Comparison of ENCODE assay signal across 8 mouse cellular contexts in genomic region chr1:150391931-150392637, GRCm38 (mm10). TPM values are rescaled to one million over a fixed set of nuclear protein-coding genes. Genes with fewer than 3 reads are reported as not detected.
DNase-seq lines count a peak whose midpoint lies in the region; ATAC-seq and TF ChIP-seq lines count a peak whose summit lies in the region.

No protein-coding gene starts in this region.

- WGBS in lung, embryonic 14.5 days: 19% methylated on average over 11 of the region's 11 CpGs
- WGBS in embryonic facial prominence, embryonic 13.5 days: 24% methylated on average over 11 of the region's 11 CpGs
- WGBS in hindbrain, embryonic 16.5 days: 26% methylated on average over 11 of the region's 11 CpGs
- WGBS in midbrain, embryonic 15.5 days: 26% methylated on average over 11 of the region's 11 CpGs

- H3K9me3 ChIP-seq in lung, embryonic 14.5 days (ENCODE audit: low read depth, low read length): no peaks in the 10 kb centered on the region
- no peaks in the 10 kb centered on the region for H3K9me3 ChIP-seq in embryonic facial prominence, embryonic 13.5 days
- no peaks in the 10 kb centered on the region for H3K9me3 ChIP-seq in hindbrain, embryonic 16.5 days (ENCODE audit: control insufficient read depth, low read length)
- no peaks in the 10 kb centered on the region for H3K9me3 ChIP-seq in midbrain, embryonic 15.5 days

- H3K4me3 ChIP-seq in lung, embryonic 14.5 days (ENCODE audit: low read depth, low read length): peak overlapping the region; percentile 83
- H3K4me3 ChIP-seq in embryonic facial prominence, embryonic 13.5 days: peak overlapping the region; percentile 81
- peak overlapping the region; percentile 80 for H3K4me3 ChIP-seq in hindbrain, embryonic 16.5 days (ENCODE audit: low read length)
- peak overlapping the region; percentile 90 for H3K4me3 ChIP-seq in midbrain, embryonic 15.5 days

- peaks cover 35% of the 10 kb centered on the region for H3K36me3 ChIP-seq in lung, embryonic 14.5 days (ENCODE audit: insufficient read depth)
- peaks cover 39% of the 10 kb centered on the region for H3K36me3 ChIP-seq in embryonic facial prominence, embryonic 13.5 days
- H3K36me3 ChIP-seq in hindbrain, embryonic 16.5 days (ENCODE audit: control insufficient read depth, insufficient read depth, low read length): peaks cover 14% of the 10 kb centered on the region
- H3K36me3 ChIP-seq in midbrain, embryonic 15.5 days (replicated peaks): peaks cover 19% of the 10 kb centered on the region

- peak; percentile 22 for ATAC-seq in lung, embryonic 14.5 days (ENCODE audit: insufficient read depth)
- ATAC-seq in embryonic facial prominence, embryonic 13.5 days (ENCODE audit: insufficient number of reproducible peaks, insufficient read depth, low FRiP score, low TSS enrichment, low read depth): peak; percentile 6; the same call in 1 of the 2 replicates
- peak; percentile 31 for ATAC-seq in hindbrain, embryonic 16.5 days
- ATAC-seq in midbrain, embryonic 15.5 days (replicated peaks): peak; percentile 51
- no peak for ATAC-seq in monocyte, adult 5-6 weeks (replicated peaks; ENCODE audit: insufficient number of reproducible peaks, low FRiP score, low TSS enrichment, poor library complexity, severe bottlenecking)

- peak overlapping the region; percentile 71 for H3K9ac ChIP-seq in lung, embryonic 14.5 days
- peak overlapping the region; percentile 78 for H3K9ac ChIP-seq in embryonic facial prominence, embryonic 13.5 days
- peak overlapping the region; percentile 82 for H3K9ac ChIP-seq in hindbrain, embryonic 16.5 days (ENCODE audit: low read depth, low read length)
- peak overlapping the region; percentile 65 for H3K9ac ChIP-seq in midbrain, embryonic 15.5 days

- no peak for TF ChIP-seq CTCF in lung, embryonic 14.5 days (IDR thresholded peaks at IDR 0.05; ENCODE audit: low read depth)

- H3K27ac ChIP-seq in lung, embryonic 14.5 days (ENCODE audit: low read depth): peak overlapping the region; percentile 87
- peak overlapping the region; percentile 94 for H3K27ac ChIP-seq in embryonic facial prominence, embryonic 13.5 days
- peak overlapping the region; percentile 98 for H3K27ac ChIP-seq in hindbrain, embryonic 16.5 days (ENCODE audit: low read depth, low read length)
- peak overlapping the region; percentile 94 for H3K27ac ChIP-seq in midbrain, embryonic 15.5 days

- DNase-seq in lung, embryonic 14.5 days: peak; percentile 13
- no peak for DNase-seq in lung, postnatal 36 days
- DNase-seq in layer of hippocampus, adult 9-11 months: no peak
- DNase-seq in natural killer cell, adult 2 months (ENCODE audit: low spot score in 2 of 2): no peak

- H3K4me2 ChIP-seq in lung, embryonic 14.5 days: peak overlapping the region; percentile 67
- peak overlapping the region; percentile 63 for H3K4me2 ChIP-seq in embryonic facial prominence, embryonic 13.5 days
- H3K4me2 ChIP-seq in hindbrain, embryonic 16.5 days (ENCODE audit: low read length): peak overlapping the region; percentile 78
- H3K4me2 ChIP-seq in midbrain, embryonic 15.5 days: peak overlapping the region; percentile 51

- no peaks in the 10 kb centered on the region for H3K4me1 ChIP-seq in lung, embryonic 14.5 days (ENCODE audit: insufficient read depth)
- peaks cover 8% of the 10 kb centered on the region for H3K4me1 ChIP-seq in embryonic facial prominence, embryonic 13.5 days
- peaks cover 8% of the 10 kb centered on the region for H3K4me1 ChIP-seq in hindbrain, embryonic 16.5 days (ENCODE audit: control insufficient read depth, insufficient read depth, low read depth, low read length)
- H3K4me1 ChIP-seq in midbrain, embryonic 15.5 days: peaks cover 15% of the 10 kb centered on the region

- no peaks in the 10 kb centered on the region for H3K27me3 ChIP-seq in lung, embryonic 14.5 days (ENCODE audit: insufficient read depth, low read length)
- H3K27me3 ChIP-seq in embryonic facial prominence, embryonic 13.5 days: no peaks in the 10 kb centered on the region
- no peaks in the 10 kb centered on the region for H3K27me3 ChIP-seq in hindbrain, embryonic 16.5 days (replicated peaks; ENCODE audit: control insufficient read depth, insufficient read depth, low read length)
- H3K27me3 ChIP-seq in midbrain, embryonic 15.5 days (replicated peaks): no peaks in the 10 kb centered on the region

RNA-seq across cellular contexts. Expression of gene Tpr, which starts 0.6 kb away (rescaled TPM):
- 159 and 173 TPM in 2 replicates for polyA plus RNA-seq in lung, embryonic 14.5 days (2014; fragmentation: Nextera tagmentation; extraction: Ambion mirVana)
- polyA plus RNA-seq in embryonic facial prominence, embryonic 13.5 days (2015; fragmentation: Nextera tagmentation; extraction: Ambion mirVana): 202 and 207 TPM in 2 replicates
- 112 and 124 TPM in 2 replicates for polyA plus RNA-seq in hindbrain, embryonic 16.5 days (2015; fragmentation: Nextera tagmentation; extraction: Ambion mirVana)
- polyA plus RNA-seq in midbrain, embryonic 15.5 days (2015; fragmentation: Nextera tagmentation; extraction: Ambion mirVana): 128 and 134 TPM in 2 replicates
- 360 to 609 TPM (median 541 TPM) in 3 replicates for total RNA-seq in monocyte, adult 5-6 weeks (2017)

RNA-seq across cellular contexts. Expression of gene Odr4, which starts 0.8 kb away (rescaled TPM):
- polyA plus RNA-seq in lung, embryonic 14.5 days (2014; fragmentation: Nextera tagmentation; extraction: Ambion mirVana): 36.2 and 40.0 TPM in 2 replicates
- 41.4 and 45.5 TPM in 2 replicates for polyA plus RNA-seq in embryonic facial prominence, embryonic 13.5 days (2015; fragmentation: Nextera tagmentation; extraction: Ambion mirVana)
- polyA plus RNA-seq in hindbrain, embryonic 16.5 days (2015; fragmentation: Nextera tagmentation; extraction: Ambion mirVana): 39.0 and 43.0 TPM in 2 replicates
- polyA plus RNA-seq in midbrain, embryonic 15.5 days (2015; fragmentation: Nextera tagmentation; extraction: Ambion mirVana): 41.9 and 42.0 TPM in 2 replicates
- 59.9 to 85.9 TPM (median 84.5 TPM) in 3 replicates for total RNA-seq in monocyte, adult 5-6 weeks (2017)
